Mouse (Mus musculus) layer of hippocampus, adult 11-12 months (tissue): ENCODE measurements around the gene Mettl14.

Experiments
- DNase-seq: peaks from one replicate; pipeline ENCODE4 v3.0.0; 2022; ENCODE audit warnings: low spot score

The Mettl14 gene

DNA sequence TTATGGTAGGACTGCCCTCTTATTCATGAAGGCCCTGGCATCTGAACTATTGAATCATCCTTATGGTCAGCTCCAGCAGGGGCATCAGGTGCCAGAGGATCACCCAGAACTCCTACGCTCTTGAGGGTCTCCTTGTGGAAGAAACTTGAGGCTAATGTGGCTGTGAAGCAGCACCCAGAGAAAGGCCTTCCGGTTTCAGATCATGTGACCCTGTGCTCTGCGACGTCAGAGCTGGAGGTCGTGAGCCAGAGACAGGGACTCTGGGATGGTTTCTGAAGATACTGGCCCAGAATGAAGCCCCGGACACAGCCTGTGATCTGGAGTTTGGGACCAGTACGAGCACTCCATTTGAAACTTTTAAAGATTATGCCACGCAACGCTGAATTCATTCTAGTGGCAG, 65.6 kb downstream of the Mettl14 start:
- no peak for DNase-seq
